Mouse (Mus musculus) hindbrain, embryonic 12.5 days (tissue): ENCODE results near the gene Tssk2. TPM values are rescaled to one million over a fixed set of nuclear protein-coding genes. Genes with fewer than 3 reads are reported as not detected.

ENCODE experiments used
- ATAC-seq: fragments of 200-750 bp; cut with Nextera tagmentation; 2 replicates; pipeline ENCODE4 v1.8.0; 2017; ENCODE audit warnings: moderate TSS enrichment; ENCODE audit not compliant: low FRiP score
- H3K27ac ChIP-seq: fragments of 300-500 bp; sonication (generic); 2 replicates; pipeline ENCODE4 v1.5.1; 2016; ENCODE audit warnings: mild to moderate bottlenecking
- H3K27me3 ChIP-seq: fragments of 300-500 bp; sonication (generic); 2 replicates; pipeline ENCODE4 v1.6.1; 2016; ENCODE audit warnings: mild to moderate bottlenecking
- H3K36me3 ChIP-seq: fragments of 300-500 bp; sonication (generic); 2 replicates; pipeline ENCODE4 v1.6.1; 2016; ENCODE audit warnings: mild to moderate bottlenecking
- H3K4me1 ChIP-seq: fragments of 300-500 bp; sonication (generic); 2 replicates; pipeline ENCODE4 v1.6.1; 2016
- H3K4me2 ChIP-seq: fragments of 300-500 bp; sonication (generic); replicated peaks from 2 replicates; pipeline ENCODE4 v1.6.1; 2016; ENCODE audit warnings: mild to moderate bottlenecking
- H3K4me3 ChIP-seq: fragments of 300-500 bp; sonication (generic); 2 replicates; pipeline ENCODE4 v1.5.1; 2016; ENCODE audit warnings: mild to moderate bottlenecking
- H3K9ac ChIP-seq: fragments of 300-500 bp; sonication (generic); 2 replicates; pipeline ENCODE4 v1.6.1; 2016; ENCODE audit warnings: mild to moderate bottlenecking, moderate library complexity
- H3K9me3 ChIP-seq: fragments of 300-500 bp; sonication (generic); replicated peaks from 2 replicates; pipeline ENCODE4 v1.6.1; 2016; ENCODE audit warnings: mild to moderate bottlenecking
- WGBS: fragments of 180-500 bp; shearing (Covaris S2); methylation state at CpG from one replicate; pipeline ENCODE4 v1.1.7; 2016; 5-methylcytosine and 5-hydroxymethylcytosine counted together
- polyA plus RNA-seq: library from polyadenylated mRNA; unstranded; fragments of >200 nt; fragmentation: Nextera tagmentation; extraction: Ambion mirVana; gene quantifications from 2 replicates; pipeline ENCODE4 v1.2.1, GENCODE M21; 2016

Gene Tssk2
- polyA plus RNA-seq, 1 experiment from 2014 or later, result 0.21 TPM

DNA sequence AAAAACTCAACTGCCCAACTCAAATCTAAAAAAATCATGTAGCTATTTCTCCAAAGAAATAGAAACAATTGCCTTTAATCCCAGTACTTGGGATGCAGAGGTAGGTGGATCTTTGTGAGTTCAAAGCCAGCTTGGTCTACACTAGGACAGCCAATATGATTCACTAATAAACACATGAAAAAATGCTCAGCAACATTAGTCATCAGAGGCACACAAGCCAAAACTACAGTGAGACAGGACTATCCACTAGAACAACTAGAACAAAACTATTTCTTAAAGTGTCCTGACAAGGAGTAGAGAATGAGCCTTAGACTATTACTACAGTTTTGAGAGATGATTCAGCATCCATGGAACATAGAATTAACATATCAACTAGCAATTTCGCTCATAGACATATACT is 22.3 kb upstream of the Tssk2 start:
- no peak overlapping the region for H3K4me2 ChIP-seq
- 93% methylated on average over 1 of the region's 1 CpGs for WGBS
- H3K27ac ChIP-seq, result no peak overlapping the region
- no peaks in the 10 kb centered on the region for H3K9me3 ChIP-seq
- no peak for ATAC-seq
- no peaks in the 10 kb centered on the region for H3K27me3 ChIP-seq
- no peaks in the 10 kb centered on the region for H3K4me1 ChIP-seq
- H3K4me3 ChIP-seq, result no peak overlapping the region
- no peak overlapping the region for H3K9ac ChIP-seq
- peaks cover 15% of the 10 kb centered on the region for H3K36me3 ChIP-seq

DNA sequence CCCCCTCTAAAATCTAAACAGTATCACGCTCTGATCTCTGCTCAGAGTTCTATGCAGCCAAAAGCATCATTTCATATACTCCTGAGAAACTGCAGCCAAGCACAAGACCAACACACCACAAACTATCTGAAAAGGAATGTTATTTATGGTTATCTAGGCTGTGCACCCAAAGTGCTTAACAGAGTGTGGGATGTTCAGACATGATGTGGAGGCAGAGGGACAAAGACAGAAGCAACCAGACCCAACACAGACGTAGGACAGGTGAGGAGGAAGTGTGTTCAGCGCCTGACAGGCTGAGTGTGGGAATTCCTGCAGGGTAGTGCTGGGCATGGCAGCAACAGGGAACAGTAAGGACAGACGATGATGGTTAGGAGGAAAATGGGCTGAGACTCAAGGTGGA is 18.9 kb upstream of the Tssk2 start:
- no peak overlapping the region for H3K4me2 ChIP-seq
- no peaks in the 10 kb centered on the region for H3K4me1 ChIP-seq
- no peak overlapping the region for H3K9ac ChIP-seq
- peaks cover 6% of the 10 kb centered on the region; the same call in 1 of the 2 replicates for H3K36me3 ChIP-seq
- H3K27me3 ChIP-seq, result no peaks in the 10 kb centered on the region
- H3K27ac ChIP-seq, result no peak overlapping the region
- 96% methylated on average over 4 of the region's 4 CpGs for WGBS
- no peak overlapping the region for H3K4me3 ChIP-seq
- no peaks in the 10 kb centered on the region for H3K9me3 ChIP-seq
- no peak for ATAC-seq

DNA sequence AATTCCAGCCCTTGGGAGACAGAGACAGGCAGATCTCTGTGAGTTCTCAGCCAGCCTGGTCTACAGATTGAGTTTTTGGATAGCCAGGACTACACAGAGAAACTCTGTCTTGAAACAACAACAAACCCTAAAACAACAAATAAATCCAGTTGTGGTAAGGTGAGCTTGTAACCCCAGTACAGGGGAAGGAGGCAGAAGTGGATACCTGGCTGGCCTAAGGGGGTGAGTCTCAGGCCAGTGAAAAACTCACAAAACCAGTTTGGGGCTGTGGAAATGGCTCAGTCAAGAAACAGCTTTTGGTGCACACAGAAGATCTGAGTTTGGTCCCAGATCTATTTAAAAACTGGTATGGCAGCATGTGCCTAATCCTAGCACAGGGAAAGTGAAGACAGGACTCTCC is 16.2 kb upstream of the Tssk2 start:
- Histone ChIP-seq H3K4me1 (peaks cover 9% of the 10 kb centered on the region), H3K9me3 (no peaks in the 10 kb centered on the region), H3K36me3 (peaks cover 7% of the 10 kb centered on the region; the same call in 1 of the 2 replicates), H3K9ac (no peak overlapping the region), H3K27ac (no peak overlapping the region), H3K4me2 (no peak overlapping the region), H3K27me3 (no peaks in the 10 kb centered on the region), H3K4me3 (no peak overlapping the region)
- no peak for ATAC-seq

DNA sequence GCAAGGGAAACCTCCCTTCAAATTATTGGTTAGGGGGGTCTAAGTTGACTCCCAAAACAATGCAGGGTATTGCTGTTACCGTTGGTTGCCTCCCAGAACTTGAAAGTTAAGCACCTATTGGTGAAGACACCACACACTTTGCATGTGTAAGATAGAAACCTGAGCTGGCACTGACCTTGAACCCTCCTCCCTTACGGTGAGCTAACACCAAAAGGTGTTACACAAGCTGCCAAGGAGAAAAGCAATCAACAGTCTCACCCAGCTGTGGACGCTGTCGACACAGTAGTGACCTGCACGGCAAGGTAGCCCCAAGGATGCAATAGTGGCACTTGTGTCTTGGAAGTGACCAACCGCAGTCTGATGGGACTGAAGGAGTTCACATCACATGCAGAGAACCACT is 14.3 kb upstream of the Tssk2 start:
- Histone ChIP-seq H3K27ac (no peak overlapping the region), H3K9ac (no peak overlapping the region), H3K4me2 (no peak overlapping the region), H3K27me3 (no peaks in the 10 kb centered on the region), H3K9me3 (no peaks in the 10 kb centered on the region), H3K4me1 (peaks cover 9% of the 10 kb centered on the region), H3K4me3 (no peak overlapping the region), H3K36me3 (peaks cover 7% of the 10 kb centered on the region; the same call in 1 of the 2 replicates)
- WGBS, result 87% methylated on average over 6 of the region's 6 CpGs
- ATAC-seq, result no peak

DNA sequence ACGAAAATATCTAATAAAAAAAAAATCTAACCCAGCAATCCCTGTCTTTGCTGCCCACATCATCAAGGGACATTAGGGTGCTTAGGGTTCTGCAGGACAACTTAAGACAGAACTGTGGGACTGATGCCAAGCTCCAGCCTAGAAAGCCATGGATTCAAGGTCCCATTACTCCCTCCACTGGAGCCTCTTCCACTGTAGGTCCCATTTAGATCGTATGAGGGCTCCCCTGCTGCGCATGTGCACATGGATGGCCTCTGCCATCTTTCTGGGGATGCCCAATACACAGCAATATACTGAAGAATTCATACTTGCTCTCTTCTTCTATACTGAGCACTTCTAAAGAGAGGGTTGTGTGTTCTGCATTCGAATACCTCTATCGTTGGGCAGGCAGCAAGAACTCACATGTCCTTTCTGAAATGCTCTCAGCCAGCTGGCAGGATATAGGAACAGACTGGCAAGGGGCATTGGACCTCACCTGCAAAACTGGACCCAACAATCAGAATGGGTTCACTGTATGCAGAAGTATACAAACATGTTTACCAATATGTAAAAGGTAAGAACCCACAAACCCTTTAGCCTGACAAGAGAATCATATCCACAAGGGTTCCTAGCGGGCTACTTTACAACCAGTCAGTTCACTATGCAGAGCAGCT is 8.6 kb upstream of the Tssk2 start:
- no peak overlapping the region for H3K27ac ChIP-seq
- WGBS, result 84% methylated on average over 6 of the region's 6 CpGs

DNA sequence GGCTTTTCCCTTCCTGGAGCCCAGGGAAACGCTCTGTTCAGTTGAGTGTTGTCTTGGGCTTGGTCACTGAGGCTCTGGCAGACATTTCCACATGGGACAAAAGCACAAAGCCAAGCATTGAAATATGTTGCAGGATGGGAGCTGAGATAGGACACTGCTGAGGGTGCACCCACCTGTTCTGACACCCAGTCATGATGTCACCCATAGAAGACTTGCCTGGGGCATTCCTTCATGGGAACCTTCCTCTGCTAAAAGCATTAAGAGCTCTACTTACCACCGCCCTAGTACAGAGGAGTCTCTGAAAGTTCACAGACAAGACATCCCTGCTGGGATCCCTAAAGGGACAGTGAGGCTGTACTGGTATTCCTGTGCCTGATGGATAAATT is 8.1 kb upstream of the Tssk2 start:
- Histone ChIP-seq H3K9ac (peak overlapping the region; percentile 98), H3K27ac (no peak overlapping the region), H3K36me3 (no peaks in the 10 kb centered on the region), H3K4me1 (peaks cover 27% of the 10 kb centered on the region), H3K4me2 (peak overlapping the region; percentile 84), H3K27me3 (no peaks in the 10 kb centered on the region), H3K9me3 (no peaks in the 10 kb centered on the region), H3K4me3 (peak overlapping the region; percentile 97)
- 41% methylated on average over 2 of the region's 2 CpGs for WGBS
- ATAC-seq, result no peak

More for the DNA sequence above, 8.6 kb upstream of the Tssk2 start:
- Histone ChIP-seq H3K9ac (peak overlapping the region; percentile 98), H3K4me3 (peak overlapping the region; percentile 97), H3K4me2 (peak overlapping the region; percentile 84), H3K36me3 (no peaks in the 10 kb centered on the region), H3K9me3 (no peaks in the 10 kb centered on the region), H3K27me3 (no peaks in the 10 kb centered on the region), H3K4me1 (peaks cover 27% of the 10 kb centered on the region)
- ATAC-seq, result no peak

DNA sequence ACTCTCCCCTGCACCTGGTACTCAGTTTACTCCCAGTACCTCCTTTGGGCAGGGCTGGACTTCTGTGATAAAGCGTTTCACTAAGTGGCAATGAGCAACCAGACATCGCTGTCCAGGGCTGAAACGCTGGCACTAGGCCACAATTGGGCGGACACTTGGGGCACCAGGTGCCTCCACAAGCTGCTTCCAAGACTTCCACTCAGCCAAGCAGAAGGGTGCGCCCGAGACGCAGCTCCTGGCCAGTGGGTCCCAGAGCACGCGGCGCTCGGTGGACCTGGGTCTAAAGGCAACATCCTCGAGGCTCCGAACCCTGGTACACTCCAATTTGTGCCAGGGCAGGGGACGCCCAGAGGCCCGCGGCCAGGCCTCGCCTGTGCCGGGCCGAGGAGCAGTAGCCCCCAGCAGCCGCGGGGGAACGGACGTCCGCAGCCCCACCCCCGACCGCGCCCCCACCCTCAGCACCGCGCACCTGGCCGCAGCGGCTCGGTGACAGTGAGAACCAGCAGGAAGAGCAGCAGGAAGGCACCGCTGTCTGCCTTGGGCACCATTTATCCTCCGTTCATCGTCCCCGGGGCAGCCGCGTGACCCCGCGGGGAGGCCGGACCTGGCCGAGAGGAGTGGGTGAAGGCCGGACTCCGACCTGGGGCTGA is 7.4 kb upstream of the Tssk2 start:
- H3K9me3 ChIP-seq, result no peaks in the 10 kb centered on the region
- H3K4me2 ChIP-seq, result peak overlapping the region; percentile 84
- H3K36me3 ChIP-seq, result no peaks in the 10 kb centered on the region
- no peaks in the 10 kb centered on the region for H3K27me3 ChIP-seq
- H3K27ac ChIP-seq, result peak overlapping the region; percentile 97
- under 1% methylated on average over 44 of the region's 44 CpGs for WGBS
- peak; percentile 75 for ATAC-seq
- peak overlapping the region; percentile 97 for H3K4me3 ChIP-seq
- H3K9ac ChIP-seq, result peak overlapping the region; percentile 98
- H3K4me1 ChIP-seq, result peaks cover 23% of the 10 kb centered on the region

DNA sequence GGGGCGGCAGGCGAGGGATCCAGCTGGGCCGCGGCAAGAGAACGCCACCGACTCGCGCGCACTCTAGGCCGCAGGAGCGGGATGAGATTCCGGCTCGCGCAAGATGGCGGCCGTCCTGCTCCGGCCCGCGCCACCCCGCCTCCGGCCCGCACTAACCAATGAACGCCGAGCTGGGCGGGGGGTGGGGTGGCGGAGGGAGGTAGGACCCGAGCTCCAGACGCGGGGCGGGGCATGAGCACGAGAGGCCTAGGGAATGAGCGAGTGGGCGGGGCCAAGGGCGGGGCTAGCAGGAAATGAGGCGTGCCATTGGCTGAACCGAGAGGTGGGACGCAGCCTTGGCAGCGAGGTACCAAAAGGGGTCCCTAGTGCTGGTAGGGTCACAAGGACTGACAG is 6.9 kb upstream of the Tssk2 start, which contains the start of gene Gm20518:
Gene Gm20518 (minus strand): TSS at position 105 of the 393 bp plus-strand sequence.
- ATAC-seq, result peak; percentile 98
- Histone ChIP-seq H3K4me1 (peaks cover 23% of the 10 kb centered on the region), H3K9me3 (no peaks in the 10 kb centered on the region), H3K4me3 (peak within 1 kb of the TSS; percentile 97), H3K27me3 (no peaks in the 10 kb centered on the region), H3K36me3 (no peaks in the 10 kb centered on the region), H3K27ac (peak within 1 kb of the TSS; percentile 97), H3K9ac (peak within 1 kb of the TSS; percentile 98), H3K4me2 (peak within 1 kb of the TSS; percentile 84)
- 1% methylated on average over 35 of the region's 38 CpGs for WGBS

DNA sequence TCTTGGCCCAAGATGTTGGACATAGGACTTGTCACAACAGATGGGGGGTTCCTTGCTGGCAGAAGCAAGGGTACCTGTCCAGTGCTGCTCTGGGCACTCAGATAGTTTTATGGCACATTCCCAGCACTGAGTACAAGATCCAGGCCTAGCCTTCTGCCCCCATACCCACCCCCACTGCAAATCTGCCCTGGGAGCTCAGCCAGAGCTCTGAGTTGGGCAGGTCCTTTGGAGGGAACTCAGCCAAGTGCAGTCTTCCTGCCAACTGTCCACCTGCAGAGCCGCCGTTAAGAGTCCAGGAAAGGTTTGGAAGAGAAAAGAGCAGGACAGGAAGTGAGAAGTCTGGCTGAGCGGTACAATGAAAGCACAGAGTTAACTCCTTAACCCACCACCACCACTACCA is 5.8 kb upstream of the Tssk2 start:
- 84% methylated on average over 3 of the region's 3 CpGs for WGBS
- no peaks in the 10 kb centered on the region for H3K27me3 ChIP-seq
- no peak overlapping the region for H3K9ac ChIP-seq
- H3K27ac ChIP-seq, result no peak overlapping the region
- H3K36me3 ChIP-seq, result no peaks in the 10 kb centered on the region
- ATAC-seq, result no peak
- peaks cover 19% of the 10 kb centered on the region for H3K4me1 ChIP-seq
- H3K4me3 ChIP-seq, result no peak overlapping the region
- H3K9me3 ChIP-seq, result no peaks in the 10 kb centered on the region
- H3K4me2 ChIP-seq, result no peak overlapping the region

DNA sequence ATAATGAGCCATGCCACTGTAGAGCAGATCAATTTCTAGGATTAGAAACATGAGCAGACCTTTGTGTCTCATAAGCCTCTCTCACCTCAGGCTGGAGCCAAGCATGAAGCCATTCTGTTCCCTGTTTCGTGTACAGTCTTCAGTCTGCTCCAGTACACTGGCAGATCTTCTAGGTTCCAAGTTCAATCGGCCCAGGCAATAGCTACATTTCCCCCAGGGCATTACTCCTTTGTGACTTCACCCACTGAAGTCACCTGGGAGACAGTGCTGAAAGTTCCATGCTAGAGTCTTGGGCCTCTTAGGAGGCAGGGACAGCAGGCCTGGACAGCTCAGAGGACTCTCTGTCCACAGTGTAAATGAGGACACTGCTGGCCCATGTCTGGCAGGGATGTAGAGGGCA is 4.5 kb upstream of the Tssk2 start, which contains the start of gene Tssk1:
Gene Tssk1 (plus strand): TSS at position 301 of the 400 bp plus-strand sequence.
- 87% methylated on average over 2 of the region's 2 CpGs for WGBS
- H3K4me2 ChIP-seq, result no peak within 1 kb of the TSS
- H3K4me1 ChIP-seq, result peaks cover 19% of the 10 kb centered on the region
- no peak within 1 kb of the TSS for H3K27ac ChIP-seq
- H3K9ac ChIP-seq, result no peak within 1 kb of the TSS
- ATAC-seq, result no peak
- peaks cover 10% of the 10 kb centered on the region for H3K36me3 ChIP-seq
- H3K27me3 ChIP-seq, result no peaks in the 10 kb centered on the region
- no peaks in the 10 kb centered on the region for H3K9me3 ChIP-seq
- H3K4me3 ChIP-seq, result no peak within 1 kb of the TSS

DNA sequence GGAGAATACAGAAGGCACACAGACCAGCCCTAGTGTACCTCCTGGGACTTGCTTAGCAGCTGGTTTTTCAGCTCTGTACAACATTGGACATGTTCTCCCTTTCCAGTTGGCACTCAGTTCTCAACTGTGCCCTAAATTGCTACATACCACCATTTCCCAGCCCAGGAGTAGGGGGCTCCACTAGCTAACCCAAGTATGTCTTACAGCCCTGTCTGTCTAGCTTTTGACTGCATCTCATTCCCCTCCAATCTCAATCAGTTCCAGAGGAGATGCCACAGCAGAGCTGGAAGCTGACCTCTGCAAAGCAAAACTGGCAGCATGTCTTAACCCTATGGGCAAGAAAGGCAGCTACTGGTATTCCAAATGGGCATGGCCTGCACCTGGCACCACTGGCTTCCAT is 2.3 kb upstream of the Tssk2 start:
- peaks cover 6% of the 10 kb centered on the region for H3K4me1 ChIP-seq
- peaks cover 31% of the 10 kb centered on the region for H3K36me3 ChIP-seq
- no peak overlapping the region for H3K27ac ChIP-seq
- no peak for ATAC-seq
- H3K9me3 ChIP-seq, result no peaks in the 10 kb centered on the region
- no peak overlapping the region for H3K4me2 ChIP-seq
- H3K4me3 ChIP-seq, result no peak overlapping the region
- H3K27me3 ChIP-seq, result no peaks in the 10 kb centered on the region
- H3K9ac ChIP-seq, result no peak overlapping the region

DNA sequence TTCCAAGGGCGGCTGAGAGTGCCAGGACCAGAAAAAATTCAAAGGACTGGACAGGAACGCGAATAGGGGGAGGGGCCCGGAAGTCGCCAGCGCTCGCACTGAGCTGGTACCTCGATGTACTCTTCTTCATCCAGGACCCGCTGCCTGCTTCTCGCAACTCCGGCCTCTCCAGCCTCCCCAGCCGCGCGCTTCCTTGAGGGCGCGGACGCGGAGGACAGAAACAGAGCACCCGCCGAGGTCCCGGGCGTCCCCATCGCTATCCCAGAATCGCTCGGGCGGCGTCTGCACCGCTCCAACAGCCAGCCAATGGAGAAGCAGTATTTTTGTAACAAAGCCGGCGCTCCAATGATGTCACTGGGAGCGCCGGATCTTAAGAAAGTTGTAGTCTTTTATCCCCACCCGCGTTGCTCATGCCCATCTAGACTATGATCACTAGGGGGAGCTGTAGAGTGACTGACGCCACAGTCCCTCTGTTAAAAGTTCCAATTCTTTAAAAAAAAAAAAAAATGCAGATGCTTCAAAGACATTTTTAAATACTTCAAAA is 12.7 kb downstream of the Tssk2 start, which contains the start of gene Ess2:
Gene Ess2 (minus strand): TSS at position 297 of the 544 bp plus-strand sequence.
- H3K4me3 ChIP-seq, result peak within 1 kb of the TSS; percentile 66
- ATAC-seq, result peak; percentile 93
- H3K9me3 ChIP-seq, result no peaks in the 10 kb centered on the region
- peak within 1 kb of the TSS; percentile 40; the same call in 1 of the 2 replicates for H3K27ac ChIP-seq
- H3K4me1 ChIP-seq, result peaks cover 19% of the 10 kb centered on the region
- peaks cover 46% of the 10 kb centered on the region for H3K27me3 ChIP-seq
- under 1% methylated on average over 35 of the region's 35 CpGs for WGBS
- peak within 1 kb of the TSS; percentile 72 for H3K9ac ChIP-seq
- H3K4me2 ChIP-seq, result peak within 1 kb of the TSS; percentile 91
- H3K36me3 ChIP-seq, result peaks cover 33% of the 10 kb centered on the region
